Mouse (Mus musculus) neural tube, postnatal 0 days (tissue): ENCODE results near the gene Ube2ql1. TPM values are rescaled to one million over a fixed set of nuclear protein-coding genes. Genes with fewer than 3 reads are reported as not detected.

Source experiments
- polyA plus RNA-seq: library from polyadenylated mRNA; unstranded; fragments of >200 nt; fragmentation: Nextera tagmentation; extraction: Ambion mirVana; gene quantifications from 2 replicates; pipeline ENCODE4 v1.2.1, GENCODE M21; 2015

Gene Ube2ql1
- polyA plus RNA-seq: 43.8 TPM in 2 replicates

DNA sequence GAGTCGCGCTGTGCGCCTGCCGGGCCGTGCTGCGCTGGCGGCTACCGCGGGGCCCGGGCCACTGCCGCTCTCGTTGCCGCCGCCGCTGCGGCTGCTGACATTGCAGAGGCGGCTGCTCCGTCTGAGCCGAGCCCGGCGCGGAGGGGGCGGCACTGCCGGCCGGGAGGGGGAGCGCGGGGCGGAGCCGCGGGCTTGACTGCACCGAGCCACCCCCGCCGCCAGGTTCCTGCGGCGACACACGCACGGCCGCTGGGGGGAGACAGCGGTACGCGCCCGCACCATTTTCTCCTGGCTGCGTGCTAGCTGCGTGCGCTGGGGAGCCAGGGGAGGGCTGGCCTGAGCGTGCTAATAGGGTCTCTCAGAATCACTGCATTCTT, at the start of gene Ube2ql1:
TSS of gene Ube2ql1 (minus strand) at position 131 of the 377 bp plus-strand sequence.

Other genes with a start within 250 kb of the Ube2ql1 start
- gene Nsun2, start 206.1 kb downstream of the Ube2ql1 start, polyA plus RNA-seq: 61.1 and 62.2 TPM in 2 replicates
- gene Tent4a, start 205.3 kb downstream of the Ube2ql1 start, polyA plus RNA-seq: 5.8 and 6.2 TPM in 2 replicates
- gene Srd5a1, start 128.4 kb downstream of the Ube2ql1 start, polyA plus RNA-seq: 35.7 and 39.4 TPM in 2 replicates
- 134 and 145 TPM in 2 replicates for gene Med10, start 62.5 kb upstream of the Ube2ql1 start, polyA plus RNA-seq